ENCODE assay signal across 8 mouse cellular contexts in the genomic region with DNA sequence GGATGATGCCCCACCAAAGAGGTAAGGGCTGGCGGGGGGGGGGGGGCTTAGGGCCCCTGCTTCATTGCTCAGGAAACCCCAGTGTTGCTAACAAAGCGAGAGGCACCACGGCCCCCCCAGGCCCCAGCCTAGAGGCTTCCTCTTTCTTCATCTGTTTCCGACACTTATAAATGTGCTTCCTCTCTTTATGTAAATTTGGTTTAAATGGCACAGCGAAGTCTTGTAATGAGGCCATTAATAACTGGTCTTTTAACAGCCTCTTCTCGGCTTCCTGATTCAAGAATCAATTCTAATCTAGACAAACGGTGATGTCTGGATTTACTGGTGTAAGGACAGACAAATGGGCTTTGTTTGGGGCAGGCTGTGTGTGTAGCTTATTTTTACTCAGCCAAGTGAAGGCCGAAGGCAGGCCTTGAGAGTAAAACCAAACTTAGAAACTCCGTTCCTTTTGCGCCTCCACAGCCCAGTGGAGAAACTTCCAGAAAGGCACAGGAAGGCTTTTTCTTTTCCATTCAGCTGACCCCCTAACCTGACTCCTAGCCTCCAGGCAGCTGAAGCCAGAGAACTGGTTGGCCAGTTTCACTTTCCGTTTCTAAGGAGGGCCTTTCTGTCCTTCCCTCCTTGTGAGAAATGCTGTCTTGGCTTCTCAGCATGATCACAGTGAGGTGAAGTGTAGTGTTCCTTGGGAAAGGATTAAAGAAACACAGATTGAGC. TPM values are rescaled to one million over a fixed set of nuclear protein-coding genes. Genes with fewer than 3 reads are reported as not detected.
A peak's percentile ranks its signal among the peaks of the same experiment; 100 is the strongest.
DNase-seq lines count a peak whose midpoint lies in the region; ATAC-seq and TF ChIP-seq lines count a peak whose summit lies in the region.

No protein-coding gene starts in this region.

- no peaks in the 10 kb centered on the region for H3K36me3 ChIP-seq in liver, embryonic 14.5 days (replicated peaks; ENCODE audit: control insufficient read depth, insufficient read depth, low read depth)
- H3K36me3 ChIP-seq in spleen, adult 2 months (ENCODE audit: control insufficient read depth, insufficient read depth, low read length), result no peaks in the 10 kb centered on the region

- TF ChIP-seq EP300 in liver, embryonic 14.5 days (IDR thresholded peaks at IDR 0.05; ENCODE audit: low read depth), result no peak

- no peak for TF ChIP-seq POLR2A in bone marrow macrophage, adult 2 months (IDR thresholded peaks at IDR 0.05; ENCODE audit: borderline replicate concordance, low read depth, low read length)
- no peak; the same call in 1 of the 2 replicates for TF ChIP-seq POLR2A in spleen, adult 2 months (IDR thresholded peaks at IDR 0.05; ENCODE audit: low read depth, low read length)
- TF ChIP-seq POLR2A in cerebellum, adult 2 months (IDR thresholded peaks at IDR 0.05; ENCODE audit: borderline replicate concordance, insufficient read depth, low read length), result no peak

- H3K4me3 ChIP-seq in bone marrow macrophage, adult 2 months (ENCODE audit: insufficient read depth, low read length), result peak overlapping the region; percentile 55
- H3K4me3 ChIP-seq in liver, embryonic 14.5 days (ENCODE audit: insufficient read depth in 1 of 2, low read depth in 2 of 2, low read length in 2 of 2), result peak overlapping the region in 1 of 2 experiments; percentile 14; a peak in 1 of 4 replicates
- H3K4me3 ChIP-seq in spleen, adult 2 months (ENCODE audit: extremely low read depth, insufficient read depth, insufficient read length), result peak overlapping the region; percentile 43; the same call in 1 of the 2 replicates
- H3K4me3 ChIP-seq in cerebellum, adult 2 months (replicated peaks; ENCODE audit: insufficient read depth, low read depth, low read length), result no peak overlapping the region

- TF ChIP-seq CTCF in bone marrow macrophage, adult 2 months (IDR thresholded peaks at IDR 0.05; ENCODE audit: low read depth, low read length), result no peak
- TF ChIP-seq CTCF in liver, embryonic 14.5 days (IDR thresholded peaks at IDR 0.05; ENCODE audit: low read depth), result no peak
- no peak for TF ChIP-seq CTCF in spleen, adult 2 months (IDR thresholded peaks at IDR 0.05; ENCODE audit: extremely low read depth, insufficient read depth, insufficient read length, insufficient replicate concordance)
- no peak for TF ChIP-seq CTCF in cerebellum, adult 2 months (IDR thresholded peaks at IDR 0.05; ENCODE audit: borderline replicate concordance, insufficient read depth, low read depth, low read length)

- no peak overlapping the region; the same call in 1 of the 2 replicates for H3K9ac ChIP-seq in liver, embryonic 14.5 days (replicated peaks)

- H3K9me3 ChIP-seq in liver, embryonic 14.5 days (ENCODE audit: control insufficient read depth, low read length), result no peaks in the 10 kb centered on the region

- H3K27ac ChIP-seq in bone marrow macrophage, adult 2 months (ENCODE audit: insufficient read depth, low read depth, low read length), result peak overlapping the region; percentile 99
- peak overlapping the region; percentile 33 for H3K27ac ChIP-seq in liver, embryonic 14.5 days
- H3K27ac ChIP-seq in spleen, adult 2 months (ENCODE audit: insufficient read depth, low read length), result peak overlapping the region; percentile 98
- H3K27ac ChIP-seq in cerebellum, adult 2 months (ENCODE audit: insufficient read depth, low read length), result no peak overlapping the region

- DNase-seq in layer of hippocampus, adult 11-12 months (ENCODE audit: low spot score), result peak; percentile 31
- DNase-seq in layer of hippocampus, postnatal 25 days (ENCODE audit: extremely low spot score in 1 of 2, low spot score in 1 of 2), result no peak
- DNase-seq in induced T-regulatory cell, adult 2 months (ENCODE audit: low read depth), result peak; percentile 79
- DNase-seq in liver, embryonic 14.5 days (ENCODE audit: low read depth in 3 of 3, low spot score in 3 of 3), result no peak
- DNase-seq in spleen, adult 2 months (ENCODE audit: low read depth in 1 of 2, low spot score in 2 of 2), result peak; percentile 76 to 86
- no peak for DNase-seq in urinary bladder, postnatal 4 days (ENCODE audit: low spot score in 2 of 2)
- no peak for DNase-seq in cerebellum, adult 2 months

- WGBS in liver, embryonic 14.5 days (ENCODE audit: insufficient replicate concordance), result 17% methylated on average over 11 of the region's 11 CpGs
- WGBS in spleen, adult 2 months, result 3% methylated on average over 11 of the region's 11 CpGs
- WGBS in cerebellum, adult 2 months, result 80% methylated on average over 11 of the region's 11 CpGs

- H3K27me3 ChIP-seq in liver, embryonic 14.5 days (ENCODE audit: control insufficient read depth, insufficient read depth, low read length), result no peaks in the 10 kb centered on the region
- no peaks in the 10 kb centered on the region for H3K27me3 ChIP-seq in spleen, adult 2 months (ENCODE audit: control insufficient read depth, insufficient read depth, low read length)
- no peaks in the 10 kb centered on the region; the same call in 1 of the 2 replicates for H3K27me3 ChIP-seq in cerebellum, adult 2 months (ENCODE audit: control insufficient read depth, insufficient read depth, low read length)

- ATAC-seq in liver, embryonic 14.5 days (ENCODE audit: insufficient read depth), result peak; percentile 21; the same call in 1 of the 2 replicates

- H3K4me2 ChIP-seq in liver, embryonic 14.5 days (ENCODE audit: low read depth), result peak overlapping the region; percentile 46

- peaks cover 72% of the 10 kb centered on the region for H3K4me1 ChIP-seq in bone marrow macrophage, adult 2 months (ENCODE audit: control insufficient read depth, insufficient read depth, low read length)
- H3K4me1 ChIP-seq in liver, embryonic 14.5 days (replicated peaks; ENCODE audit: control insufficient read depth in 2 of 2, insufficient read depth in 2 of 2, low read length in 1 of 2), result peaks cover 7 to 22% of the 10 kb centered on the region in 2 experiments
- H3K4me1 ChIP-seq in spleen, adult 2 months (ENCODE audit: control insufficient read depth, insufficient read depth, insufficient read length), result peaks cover 53% of the 10 kb centered on the region; the same call in 1 of the 2 replicates
- H3K4me1 ChIP-seq in cerebellum, adult 2 months (ENCODE audit: control insufficient read depth, insufficient read depth, low read length), result no peaks in the 10 kb centered on the region

RNA-seq across cellular contexts. Expression of gene Pik3ap1, which starts 39.7 kb away (rescaled TPM):
- 1 to 10 TPM; 2.2 to 2.7 TPM for total RNA-seq in layer of hippocampus, postnatal 25 days (2021)
- 312 and 343 TPM in 2 replicates for polyA plus RNA-seq in bone marrow macrophage, adult 2 months (2012; ENCODE audit: insufficient read depth, insufficient read length, missing spikeins)
- 3.0 and 3.8 TPM in 2 replicates for polyA plus RNA-seq in liver, embryonic 14.5 days (2012; rRNA removed)
- 4.9 and 5.8 TPM in 2 replicates for polyA plus RNA-seq in liver, embryonic 14.5 days (2014; fragmentation: Nextera tagmentation; extraction: Ambion mirVana)
- 40.7 and 45.8 TPM in 2 replicates for polyA plus RNA-seq in spleen, adult 2 months (2012; rRNA removed)
- 0.70 and 0.92 TPM in 2 replicates for polyA plus RNA-seq in cerebellum, adult 2 months (2012; rRNA removed)

Comparison
In these comparisons a context has a peak if more than half of its experiments do, and no peak if none do; other contexts are left out.
1. DNase-seq: peak in layer of hippocampus, adult 11-12 months (single experiment), induced T-regulatory cell, adult 2 months (single experiment) and spleen, adult 2 months (2 of 2); none in layer of hippocampus, postnatal 25 days (0 of 2), liver, embryonic 14.5 days (0 of 3), urinary bladder, postnatal 4 days (0 of 2) and cerebellum, adult 2 months (0 of 2).